Mouse (Mus musculus) brown adipose tissue, adult 24 weeks (tissue): ENCODE results near the gene Psd. TPM values are rescaled to one million over a fixed set of nuclear protein-coding genes. Genes with fewer than 3 reads are reported as not detected.

ENCODE experiments used
- H3K27ac ChIP-seq: fragments of 200-500 bp; replicated peaks from 2 replicates; pipeline ENCODE4 v1.5.1; 2012; ENCODE audit warnings: low read depth, mild to moderate bottlenecking, low read length
- H3K4me1 ChIP-seq: fragments of 200-500 bp; 2 replicates; pipeline ENCODE4 v1.6.1; 2012; ENCODE audit warnings: low read length, mixed read lengths; ENCODE audit not compliant: control insufficient read depth, insufficient read depth, insufficient read length
- H3K4me3 ChIP-seq: fragments of 200-500 bp; 2 replicates; pipeline ENCODE4 v1.5.1; 2012; ENCODE audit warnings: low read depth, mild to moderate bottlenecking, low read length, moderate library complexity; ENCODE audit not compliant: insufficient read depth
- polyA plus RNA-seq: library from polyadenylated mRNA; stranded (reverse); fragments of >200 nt; gene quantifications from 2 replicates; pipeline ENCODE4 v1.2.4, GENCODE M21; 2012; ENCODE audit not compliant: missing spikeins, insufficient read depth, insufficient read length

Gene Psd
- polyA plus RNA-seq, 1 experiment, result 1.4 TPM

DNA sequence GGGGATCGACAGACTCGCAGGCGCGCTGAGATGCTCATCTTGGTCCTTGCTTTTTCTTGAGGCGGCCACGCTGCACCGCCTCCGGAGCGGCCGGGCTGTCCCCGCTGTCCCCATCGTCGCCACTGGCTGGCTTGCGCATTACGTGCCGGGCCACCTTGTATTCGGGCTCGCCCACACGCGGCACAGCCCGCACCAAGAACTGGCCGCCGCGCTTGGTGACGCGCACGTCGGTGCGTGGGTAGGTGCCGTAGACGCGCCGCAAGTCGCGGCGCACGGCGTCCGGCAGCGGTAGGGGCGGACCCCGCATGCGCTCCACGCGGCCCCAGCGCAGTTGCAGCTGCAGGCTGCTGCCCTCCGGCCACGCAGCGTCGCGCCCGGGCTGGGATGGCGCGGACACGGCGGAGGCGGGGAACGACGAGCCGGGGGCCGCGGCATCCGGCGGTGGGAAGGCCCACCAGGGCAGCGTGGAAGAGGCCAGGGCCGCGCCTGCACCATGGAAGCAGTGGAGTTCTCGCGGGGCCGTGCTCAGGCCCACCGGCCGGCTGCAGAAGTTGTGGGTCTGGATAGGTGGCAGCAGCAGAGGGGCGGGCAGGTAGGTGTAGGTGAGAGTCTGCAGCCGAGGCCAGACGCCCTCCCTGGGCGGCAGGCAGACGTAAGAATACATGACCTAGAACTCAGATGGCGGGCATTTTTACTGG, 22.0 kb upstream of the Psd start:
- Histone ChIP-seq H3K27ac (0 out of 2 replicates have a peak overlapping the region, but pooled peaks have one; percentile 14), H3K4me3 (peak overlapping the region; percentile 78), H3K4me1 (no peaks in the 10 kb centered on the region)

DNA sequence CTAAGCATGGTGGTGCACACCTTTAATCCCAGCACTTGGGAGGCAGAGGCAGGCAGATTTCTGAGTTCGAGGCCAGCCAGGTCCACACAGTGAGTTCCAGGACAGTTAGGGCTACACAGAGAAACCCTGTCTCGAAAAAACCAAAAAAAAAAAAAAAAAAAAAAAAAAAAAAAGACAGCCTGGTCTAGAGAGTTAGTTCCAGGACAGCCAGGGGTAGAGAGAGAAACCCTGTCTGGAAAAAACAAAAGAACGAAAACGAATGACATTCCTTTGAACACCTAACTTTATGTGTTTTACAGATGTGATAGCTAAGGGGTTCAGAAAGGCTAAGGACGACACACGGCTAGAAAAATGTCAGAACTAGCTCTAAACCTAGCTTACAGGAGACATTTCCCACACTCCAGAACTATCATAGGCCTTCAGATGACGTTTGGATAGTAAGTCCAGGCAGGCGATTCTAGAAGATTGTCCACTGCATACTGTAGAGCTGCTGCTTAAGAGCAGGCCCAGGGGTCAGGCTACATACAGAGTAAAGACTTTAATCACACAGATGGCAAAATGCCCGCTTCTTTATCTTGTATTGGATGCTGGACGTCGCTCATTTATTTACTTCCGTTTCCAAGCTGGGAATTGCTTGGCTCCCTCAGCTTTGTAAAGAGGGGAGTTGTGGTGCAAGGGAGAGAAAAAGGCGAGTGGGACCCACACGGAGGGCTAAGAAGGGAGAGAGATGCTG, 21.1 kb upstream of the Psd start:
- Histone ChIP-seq H3K4me3 (peak overlapping the region; percentile 78), H3K4me1 (no peaks in the 10 kb centered on the region), H3K27ac (0 out of 2 replicates have a peak overlapping the region, but pooled peaks have one; percentile 14)

DNA sequence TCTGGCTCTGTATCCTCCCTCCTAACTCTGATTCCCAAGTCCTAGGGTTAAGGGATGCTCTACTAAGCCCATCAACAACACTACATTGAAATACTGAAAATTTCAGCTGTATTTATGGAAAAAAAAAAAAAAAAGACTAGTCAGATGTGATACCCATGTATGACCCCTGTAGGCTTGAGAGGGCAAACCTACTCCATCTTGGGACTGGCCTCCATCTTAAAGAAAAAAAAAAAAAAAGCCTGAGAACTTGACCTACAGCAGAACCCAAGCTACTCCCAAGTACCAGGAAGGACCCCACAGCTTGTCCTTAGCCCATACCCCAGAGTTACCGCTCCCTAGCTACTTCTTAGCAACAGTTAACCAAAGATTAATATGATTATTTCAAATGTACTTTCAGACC, 20.2 kb upstream of the Psd start:
- Histone ChIP-seq H3K4me1 (no peaks in the 10 kb centered on the region), H3K27ac (no peak overlapping the region), H3K4me3 (no peak overlapping the region)

DNA sequence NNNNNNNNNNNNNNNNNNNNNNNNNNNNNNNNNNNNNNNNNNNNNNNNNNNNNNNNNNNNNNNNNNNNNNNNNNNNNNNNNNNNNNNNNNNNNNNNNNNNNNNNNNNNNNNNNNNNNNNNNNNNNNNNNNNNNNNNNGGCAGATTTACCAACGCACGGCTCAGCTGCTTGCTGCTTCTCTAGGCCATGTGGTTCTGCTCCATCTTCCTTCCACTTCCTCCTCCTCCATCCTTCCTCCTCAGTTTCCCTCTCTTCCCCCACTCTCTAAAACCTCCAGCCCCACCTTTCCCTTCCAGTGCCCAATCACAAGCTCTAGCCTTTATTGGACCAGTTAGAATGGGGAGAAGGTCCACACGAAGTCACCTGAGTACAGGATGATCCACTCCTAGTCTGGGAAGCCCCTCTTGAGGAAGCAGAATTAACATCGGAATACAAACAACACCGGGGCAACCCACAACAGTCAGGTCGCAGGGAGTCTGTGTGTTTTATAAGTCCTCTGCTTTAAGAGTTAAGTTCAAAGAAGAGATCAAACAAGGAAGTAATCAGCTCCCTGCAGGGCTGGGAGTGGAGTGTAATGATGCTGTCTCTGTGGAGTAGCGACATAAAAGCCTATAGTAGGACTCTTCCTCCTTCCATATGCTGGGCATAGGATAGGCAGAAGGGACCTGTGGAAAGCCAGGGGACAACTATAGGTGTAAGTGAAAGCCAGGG, 17.9 kb upstream of the Psd start:
- Histone ChIP-seq H3K4me3 (no peak overlapping the region), H3K4me1 (no peaks in the 10 kb centered on the region), H3K27ac (no peak overlapping the region)

DNA sequence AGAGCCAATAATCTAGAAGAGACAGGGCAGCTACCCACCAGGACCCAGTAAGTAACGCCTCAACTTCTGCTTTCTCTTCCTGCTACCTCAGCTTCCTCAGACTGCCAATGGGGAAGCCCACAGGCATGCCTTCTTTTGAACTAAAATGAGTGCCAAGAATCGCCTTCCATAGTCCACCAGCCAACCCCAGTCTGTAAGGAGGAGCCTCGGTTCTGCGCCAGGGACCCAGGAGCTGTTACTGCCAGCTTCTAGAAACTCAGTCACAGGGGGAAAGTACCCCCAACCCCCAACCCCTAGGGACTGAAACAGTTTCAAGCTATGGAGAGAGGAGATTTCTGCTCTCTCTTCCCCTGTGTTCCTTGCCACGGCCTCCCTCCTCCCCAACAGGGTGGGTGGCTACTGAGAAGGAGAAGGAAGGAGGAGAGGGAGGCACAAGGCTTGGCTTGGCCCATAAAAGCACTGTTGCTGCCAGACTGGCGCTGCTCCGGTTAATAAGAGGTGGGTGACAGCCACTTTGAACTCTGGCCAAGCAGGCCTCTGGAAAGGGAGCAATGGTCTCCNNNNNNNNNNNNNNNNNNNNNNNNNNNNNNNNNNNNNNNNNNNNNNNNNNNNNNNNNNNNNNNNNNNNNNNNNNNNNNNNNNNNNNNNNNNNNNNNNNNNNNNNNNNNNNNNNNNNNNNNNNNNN, 12.5 kb upstream of the Psd start:
- Histone ChIP-seq H3K27ac (peak overlapping the region; percentile 75), H3K4me3 (peak overlapping the region; percentile 50; the same call in 1 of the 2 replicates), H3K4me1 (no peaks in the 10 kb centered on the region)

DNA sequence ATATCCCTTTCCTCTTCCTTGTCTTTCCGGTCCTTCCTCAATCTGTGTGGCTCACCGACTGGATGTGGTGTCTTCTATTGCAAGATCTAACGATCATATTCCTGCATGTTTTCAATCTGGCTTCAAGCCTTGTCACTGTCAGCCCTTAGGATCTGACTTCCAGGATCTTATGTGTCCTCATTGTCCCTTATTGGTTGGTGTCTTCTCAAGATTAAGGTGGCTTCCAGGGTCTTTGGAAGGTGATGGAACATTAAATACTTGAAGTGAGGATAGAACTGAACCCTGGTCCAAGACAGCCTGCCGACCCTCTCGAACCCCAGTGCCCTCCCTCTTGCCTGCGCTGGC, 12.0 kb upstream of the Psd start:
- peak overlapping the region; percentile 75 for H3K27ac ChIP-seq

DNA sequence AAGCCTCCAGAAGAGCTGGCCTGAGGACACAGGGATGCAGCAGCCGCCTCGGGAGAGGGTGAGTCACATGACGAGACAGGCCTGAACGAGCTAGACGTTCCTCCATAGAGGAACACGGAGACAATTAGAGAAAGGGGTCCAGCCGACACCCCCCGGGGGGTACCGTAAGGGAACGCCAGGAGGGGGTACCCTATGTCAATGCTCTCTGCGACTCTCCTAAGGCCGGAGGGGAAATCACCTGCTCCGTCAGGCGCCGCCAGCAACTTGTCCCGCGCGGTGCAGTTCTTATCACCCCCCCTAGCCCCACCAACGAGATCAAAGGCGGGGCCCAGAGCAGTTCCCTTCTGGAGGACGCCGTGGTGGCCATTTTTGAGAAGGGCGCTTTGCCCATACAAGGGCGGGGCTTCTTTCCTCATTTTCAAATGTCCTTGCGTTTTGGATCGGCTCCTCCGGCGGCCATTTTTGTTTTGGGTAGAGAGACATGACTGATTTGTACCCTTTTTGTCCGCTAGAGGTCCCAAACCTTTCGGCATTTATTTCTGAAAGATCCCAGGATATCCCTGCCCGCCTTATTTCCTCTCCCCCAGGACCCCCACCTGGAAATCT, 11.5 kb upstream of the Psd start, which contains the start of gene Cuedc2:
Gene Cuedc2 (minus strand): TSS at position 372 of the 606 bp plus-strand sequence.
- Histone ChIP-seq H3K27ac (peak within 1 kb of the TSS; percentile 75), H3K4me3 (peak within 1 kb of the TSS; percentile 95), H3K4me1 (no peaks in the 10 kb centered on the region)

More for the DNA sequence above, 12.0 kb upstream of the Psd start:
- Histone ChIP-seq H3K4me1 (no peaks in the 10 kb centered on the region), H3K4me3 (peak overlapping the region; percentile 50)

DNA sequence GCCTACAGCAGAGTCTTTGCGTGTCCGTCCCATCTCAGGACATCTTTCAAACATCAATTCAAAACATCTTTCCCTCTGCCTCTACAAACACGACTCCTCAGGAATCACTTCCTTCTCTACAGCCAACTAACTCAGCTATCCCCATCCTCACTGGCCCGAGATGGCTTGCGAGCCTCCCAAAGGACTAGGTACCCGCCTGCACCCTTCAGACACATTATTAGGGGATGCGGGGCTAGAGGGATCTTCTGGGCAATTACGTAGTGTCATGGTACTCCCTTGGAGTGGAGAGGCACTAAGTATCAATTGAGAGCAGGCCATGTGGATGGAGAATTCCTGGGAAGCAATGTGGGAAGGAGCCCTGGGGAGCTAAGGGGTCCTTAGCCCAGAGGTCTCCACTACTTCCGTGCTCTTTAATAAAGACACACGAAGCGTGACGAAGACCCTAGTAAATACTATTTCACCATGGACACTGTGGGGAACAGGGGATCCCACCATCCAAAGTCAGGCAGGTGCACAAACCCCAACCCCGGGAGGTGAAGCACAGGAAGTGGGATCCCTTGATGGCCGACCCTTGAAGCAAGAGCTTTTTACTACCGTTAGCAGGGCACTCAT, 10.9 kb upstream of the Psd start:
- Histone ChIP-seq H3K4me3 (peak overlapping the region; percentile 95), H3K27ac (0 out of 2 replicates have a peak overlapping the region, but pooled peaks have one; percentile 28), H3K4me1 (no peaks in the 10 kb centered on the region)

DNA sequence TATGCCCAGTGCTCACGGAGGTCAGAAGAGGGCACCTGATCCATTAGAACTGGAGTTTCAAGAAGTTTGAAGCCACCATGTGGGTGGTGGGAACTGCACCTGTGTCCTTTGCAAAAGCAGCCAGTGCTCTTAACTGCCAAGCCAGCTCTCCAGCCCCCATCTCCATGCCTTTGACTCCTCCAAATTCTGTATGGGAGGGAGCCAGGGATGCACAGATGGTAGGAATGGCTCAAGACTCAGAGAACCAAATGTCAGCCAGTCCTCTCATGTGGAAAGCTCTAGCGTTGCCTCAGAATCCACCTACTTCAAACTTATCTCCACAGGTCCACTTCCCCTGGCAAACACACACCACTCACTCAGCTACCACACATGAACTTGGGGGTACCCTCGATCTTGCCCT, 7.0 kb upstream of the Psd start:
- Histone ChIP-seq H3K4me1 (peaks cover 3% of the 10 kb centered on the region; the same call in 1 of the 2 replicates), H3K27ac (no peak overlapping the region)

DNA sequence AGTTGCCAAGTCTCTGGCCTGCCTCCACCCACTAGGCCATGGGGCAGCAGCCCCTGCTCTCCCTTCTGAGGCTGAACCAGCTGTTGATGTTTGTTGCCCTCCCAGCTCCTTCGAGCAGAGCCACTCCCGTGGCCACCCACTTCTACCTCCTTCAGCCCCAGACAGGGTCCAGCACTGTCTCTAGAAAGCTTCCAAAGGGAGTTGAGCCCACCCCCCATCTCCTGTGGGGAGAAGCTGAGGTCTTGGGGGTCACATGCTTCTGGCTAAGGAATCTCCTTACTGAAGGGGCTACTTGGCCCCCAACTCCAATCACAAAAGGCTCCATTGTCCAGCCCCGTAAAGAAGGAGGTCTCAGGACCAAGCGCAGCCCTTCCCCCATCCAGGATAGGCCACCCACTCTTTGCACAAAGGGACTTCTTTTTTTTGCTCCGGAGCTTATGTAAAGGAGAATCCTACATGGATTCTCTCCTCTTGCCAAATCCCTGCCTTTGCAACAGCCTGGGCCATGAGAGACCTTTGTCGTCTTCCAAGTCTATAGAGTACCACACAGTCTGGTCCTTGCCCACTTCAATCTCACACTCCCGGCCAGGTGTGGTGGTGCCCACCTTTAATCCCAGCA, 5.9 kb upstream of the Psd start:
- H3K4me1 ChIP-seq, result peaks cover 3% of the 10 kb centered on the region; the same call in 1 of the 2 replicates
- no peak overlapping the region for H3K4me3 ChIP-seq
- H3K27ac ChIP-seq, result no peak overlapping the region

More for the DNA sequence above, 7.0 kb upstream of the Psd start:
- no peak overlapping the region for H3K4me3 ChIP-seq

DNA sequence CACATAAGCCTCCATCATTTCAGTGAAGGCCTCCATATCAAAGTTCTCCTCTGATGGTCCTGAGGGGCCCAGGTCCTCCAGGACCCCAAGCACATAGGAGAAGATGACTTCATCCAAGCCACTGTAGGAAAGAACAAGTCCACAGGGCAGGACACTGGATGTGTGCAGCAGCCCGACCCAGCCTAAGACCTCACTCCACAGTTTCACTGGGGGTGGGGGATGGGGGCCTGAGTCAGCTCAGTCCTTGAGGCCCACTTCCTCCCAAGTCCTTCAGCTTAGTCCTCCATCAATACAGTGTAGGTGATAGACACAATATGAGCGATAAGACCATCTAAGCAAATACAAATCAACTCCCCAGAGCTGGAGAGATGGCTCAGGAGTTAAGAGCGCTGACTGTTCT, 5.0 kb upstream of the Psd start:
- H3K4me3 ChIP-seq, result no peak overlapping the region
- H3K4me1 ChIP-seq, result peaks cover 3% of the 10 kb centered on the region; the same call in 1 of the 2 replicates
- H3K27ac ChIP-seq, result no peak overlapping the region

DNA sequence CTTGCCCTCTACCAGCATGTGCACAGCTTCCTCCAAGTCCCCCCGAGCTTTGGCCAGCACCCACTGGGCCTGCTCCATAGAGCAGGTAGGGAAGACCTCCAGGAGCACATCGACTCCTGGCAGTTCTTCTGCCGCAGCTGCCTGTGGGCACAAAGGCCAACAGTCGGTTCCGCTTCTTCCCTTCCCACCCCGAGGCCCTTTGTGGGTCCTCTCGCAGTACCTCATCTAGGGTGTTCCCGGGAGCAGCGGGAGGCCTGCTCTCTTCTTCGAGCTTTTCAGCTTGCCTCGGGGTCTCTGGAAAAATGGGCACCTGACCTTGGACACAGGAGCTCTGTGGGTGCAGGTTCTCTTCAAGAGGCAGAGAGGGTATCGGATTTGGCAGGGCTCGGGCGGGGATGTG, 4.4 kb upstream of the Psd start:
- no peak overlapping the region for H3K4me3 ChIP-seq
- peaks cover 7% of the 10 kb centered on the region; the same call in 1 of the 2 replicates for H3K4me1 ChIP-seq
- no peak overlapping the region for H3K27ac ChIP-seq

DNA sequence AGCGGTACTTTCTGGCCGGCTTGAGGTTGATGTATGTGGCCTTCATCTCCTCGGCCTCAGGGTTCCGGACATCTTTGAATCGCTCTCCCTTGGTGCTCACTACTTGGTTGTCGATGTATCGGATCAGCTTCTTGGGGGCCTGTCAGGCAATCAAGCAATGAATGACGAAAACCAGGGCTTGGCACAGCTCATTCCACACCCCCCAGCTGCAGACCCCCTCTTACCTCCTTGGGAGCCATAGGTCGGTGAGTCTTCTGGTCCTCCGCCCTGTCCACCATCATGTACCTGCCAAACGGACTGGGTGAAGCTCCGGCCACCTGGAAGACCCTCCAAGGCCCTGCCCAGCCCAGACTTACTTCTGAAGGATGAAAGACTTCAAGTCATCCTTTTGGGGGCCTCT, 3.7 kb upstream of the Psd start:
- H3K4me1 ChIP-seq, result peaks cover 7% of the 10 kb centered on the region; the same call in 1 of the 2 replicates
- H3K4me3 ChIP-seq, result no peak overlapping the region
- no peak overlapping the region for H3K27ac ChIP-seq

DNA sequence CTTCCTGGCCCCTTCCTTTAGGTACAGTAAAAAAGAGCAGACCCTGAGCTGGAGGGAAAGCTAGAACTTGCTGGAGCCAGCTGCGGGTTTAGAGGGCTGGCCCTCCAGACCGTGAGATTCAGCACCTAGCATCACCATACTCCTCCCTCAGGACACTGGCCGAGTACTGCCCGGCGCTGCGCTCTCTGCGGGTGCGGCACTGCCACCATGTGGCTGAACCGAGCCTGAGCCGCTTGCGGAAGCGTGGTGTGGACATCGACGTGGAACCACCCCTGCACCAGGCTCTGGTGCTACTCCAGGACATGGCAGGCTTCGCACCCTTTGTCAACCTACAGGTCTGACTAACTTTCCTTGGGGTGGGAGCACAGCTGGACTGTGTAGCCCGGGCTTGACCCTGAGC, 3.0 kb upstream of the Psd start:
- H3K4me1 ChIP-seq, result peaks cover 7% of the 10 kb centered on the region; the same call in 1 of the 2 replicates
- no peak overlapping the region; the same call in 1 of the 2 replicates for H3K4me3 ChIP-seq
- no peak overlapping the region for H3K27ac ChIP-seq
